Mouse (Mus musculus): ENCODE measurements around the gene Mlh1. TPM values are rescaled to one million over a fixed set of nuclear protein-coding genes. Genes with fewer than 3 reads are reported as not detected.

Gene Mlh1
- total RNA-seq, 2 experiments from 2014 or later, result 49.0 to 49.7 TPM

DNA sequence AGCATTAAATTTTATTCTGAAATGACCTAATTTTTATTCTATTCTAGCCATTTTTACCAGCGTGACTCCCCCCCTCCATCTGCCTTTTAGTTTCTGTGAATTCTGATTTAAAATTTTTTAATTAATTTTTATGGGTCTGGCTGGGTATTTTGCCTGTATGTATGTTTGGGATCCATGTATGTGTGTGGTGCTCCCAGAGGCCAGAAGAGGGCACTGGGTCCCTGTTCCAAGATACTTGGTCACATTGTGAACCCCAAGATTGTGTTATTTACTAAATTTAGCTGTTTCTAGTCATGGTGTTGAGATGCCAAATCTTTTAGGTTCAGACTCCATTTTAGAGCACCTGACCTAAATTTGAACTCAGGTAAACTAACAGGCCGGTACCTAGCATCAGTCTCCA, 14.9 kb upstream of the Mlh1 start:
- no peak for DNase-seq (ENCODE audit: low spot score in 2 of 2)

DNA sequence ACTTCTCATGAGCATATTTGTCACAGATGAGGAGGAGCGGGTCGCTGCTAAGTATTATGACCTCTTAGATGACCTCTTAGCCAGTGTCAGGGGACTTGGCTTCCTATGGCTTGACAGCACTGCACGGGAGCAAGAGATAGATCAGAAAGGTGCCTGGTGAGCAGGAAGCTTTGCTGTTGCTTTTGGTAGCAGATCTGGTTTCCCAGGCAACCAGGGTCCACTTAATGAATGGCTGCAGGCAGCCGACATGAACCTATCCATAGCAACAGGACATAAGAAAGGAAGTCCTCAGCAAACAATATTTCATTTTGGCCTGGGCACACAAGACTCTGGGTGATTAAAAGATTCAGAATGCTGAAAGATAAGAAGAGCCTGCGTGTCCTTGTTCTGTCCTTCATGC, 14.1 kb upstream of the Mlh1 start:
- DNase-seq (ENCODE audit: low spot score in 2 of 2), result no peak

DNA sequence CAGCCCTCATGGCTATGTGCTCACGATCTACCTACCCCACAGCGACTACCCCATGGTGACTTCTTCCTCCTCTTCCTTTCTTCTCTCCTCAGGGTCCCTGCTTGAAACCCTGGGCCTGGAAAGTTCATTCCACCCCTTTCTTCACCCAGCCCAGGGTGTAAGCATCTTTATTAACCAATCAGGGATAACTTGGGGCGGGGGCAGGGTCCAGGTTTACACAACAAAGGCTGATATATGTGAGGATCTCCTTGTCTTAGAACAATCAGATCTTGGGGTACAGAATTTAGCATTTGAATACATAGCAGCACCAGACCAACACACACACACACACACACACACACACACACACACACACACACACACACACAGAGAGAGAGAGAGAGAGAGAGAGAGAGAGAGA, 13.5 kb upstream of the Mlh1 start:
- DNase-seq (ENCODE audit: low spot score in 2 of 2), result no peak

DNA sequence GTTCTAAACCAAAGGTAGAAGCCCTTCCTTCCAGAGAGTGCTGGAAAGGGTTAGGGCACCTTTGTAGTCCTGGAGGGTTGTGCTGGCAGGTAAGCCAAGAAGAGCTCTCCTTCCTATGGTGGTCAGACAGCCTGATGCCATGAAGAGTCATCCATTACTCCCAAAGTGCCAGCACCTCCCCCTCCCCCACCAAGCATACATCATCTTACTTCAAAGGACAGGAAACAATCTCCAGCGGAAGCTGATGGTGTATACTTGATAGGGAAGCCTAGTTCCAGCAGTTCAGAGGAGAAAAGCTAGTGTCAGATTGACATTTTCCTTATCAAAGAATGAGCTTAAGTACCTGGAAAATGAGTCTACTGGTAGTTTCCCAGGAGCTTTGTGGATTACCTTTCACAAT, 3.6 kb upstream of the Mlh1 start:
- DNase-seq (ENCODE audit: low spot score in 2 of 2), result no peak

DNA sequence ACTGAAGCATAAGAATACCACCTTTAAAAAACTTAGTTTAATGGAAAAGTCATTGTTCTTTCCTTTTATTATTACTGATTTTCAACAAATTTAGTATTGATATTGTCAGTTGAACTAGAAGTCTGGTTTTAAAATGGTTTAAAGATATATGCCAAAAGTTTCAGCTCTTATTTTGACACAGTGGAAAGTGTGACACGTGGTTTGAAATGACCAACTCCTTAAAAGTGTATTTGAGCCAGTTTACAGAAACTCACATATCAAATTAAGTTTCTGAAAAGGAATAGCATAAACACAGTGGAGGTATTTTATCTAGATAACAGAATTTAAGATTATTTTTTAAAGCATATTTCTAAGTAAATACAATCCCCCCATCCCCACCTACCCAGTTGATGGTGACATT, 2.4 kb upstream of the Mlh1 start:
- no peak for DNase-seq (ENCODE audit: low spot score in 2 of 2)

DNA sequence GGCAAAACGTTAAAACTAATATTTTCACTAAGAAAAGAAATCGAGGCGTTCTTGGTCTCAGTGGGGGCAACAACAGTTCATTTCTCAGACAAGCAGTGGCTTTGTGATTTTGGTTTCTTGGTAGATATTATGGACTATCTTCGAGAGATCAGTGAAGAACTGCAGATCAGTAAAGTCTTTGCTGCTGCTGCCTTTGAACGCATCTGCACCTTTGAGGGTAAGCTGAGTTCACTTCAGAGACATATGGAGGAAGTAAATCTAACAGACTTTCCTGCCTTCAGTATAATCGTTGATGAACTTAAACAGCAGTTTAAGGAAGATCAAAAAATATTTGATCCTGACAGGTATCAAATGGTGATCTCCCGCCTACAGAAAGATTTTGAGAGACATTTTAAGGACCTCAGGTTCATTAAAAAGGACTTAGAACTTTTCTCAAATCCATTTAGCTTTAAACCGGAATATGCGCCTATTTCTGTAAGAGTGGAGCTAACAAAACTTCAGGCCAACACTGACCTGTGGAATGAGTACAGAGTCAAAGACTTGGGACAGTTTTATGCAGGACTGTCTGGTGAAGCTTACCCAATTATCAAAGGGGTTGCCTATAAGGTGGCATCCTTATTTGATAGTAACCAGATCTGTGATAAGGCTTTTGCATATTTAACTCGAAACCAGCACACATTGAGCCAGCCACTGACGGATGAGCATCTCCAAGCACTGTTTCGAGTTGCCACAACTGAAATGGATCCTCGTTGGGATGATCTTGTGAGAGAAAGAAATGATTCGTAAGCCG, 1.6 kb upstream of the Mlh1 start:
- DNase-seq (ENCODE audit: low spot score in 2 of 2), result no peak

DNA sequence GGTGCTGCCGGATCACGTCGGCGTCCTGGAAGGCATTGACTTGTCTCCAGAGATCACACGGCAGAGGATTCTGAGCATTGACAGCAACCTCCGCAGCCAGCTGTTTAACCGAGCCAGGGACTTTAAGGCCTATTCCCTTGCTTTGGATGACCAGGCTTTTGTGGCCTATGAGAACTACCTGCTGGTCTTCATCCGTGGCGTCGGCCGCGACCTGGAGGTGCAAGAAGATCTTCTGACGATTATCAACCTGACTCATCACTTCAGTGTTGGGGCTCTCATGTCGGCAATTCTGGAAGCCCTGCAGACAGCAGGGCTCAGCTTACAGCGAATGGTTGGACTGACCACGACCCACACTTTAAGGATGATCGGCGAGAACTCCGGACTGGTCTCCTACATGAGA, 765 bp upstream of the Mlh1 start:
- peak in 1 of 2 experiments; percentile 6 for DNase-seq (ENCODE audit: low spot score in 2 of 2)

DNA sequence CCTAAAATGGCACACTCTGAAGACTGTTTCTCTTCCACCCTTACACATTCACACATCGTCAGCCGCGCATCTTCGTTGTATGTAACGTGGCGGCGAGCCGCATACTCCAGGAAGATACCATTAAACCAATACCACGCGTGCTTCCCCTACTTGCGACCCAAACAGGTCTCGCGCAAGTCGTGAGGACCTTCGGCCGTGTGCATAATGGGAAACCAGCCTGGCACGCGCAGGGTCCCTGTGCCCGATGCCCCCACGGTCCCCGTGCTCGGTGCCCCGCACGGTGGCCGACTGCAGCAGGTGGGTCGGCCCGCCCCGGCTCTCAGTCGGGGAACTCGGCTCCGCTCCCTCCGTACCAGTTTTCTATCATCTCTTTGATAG, 546 bp downstream of the Mlh1 start:
- peak in 1 of 2 experiments; percentile 38 for DNase-seq (ENCODE audit: low spot score in 2 of 2)

DNA sequence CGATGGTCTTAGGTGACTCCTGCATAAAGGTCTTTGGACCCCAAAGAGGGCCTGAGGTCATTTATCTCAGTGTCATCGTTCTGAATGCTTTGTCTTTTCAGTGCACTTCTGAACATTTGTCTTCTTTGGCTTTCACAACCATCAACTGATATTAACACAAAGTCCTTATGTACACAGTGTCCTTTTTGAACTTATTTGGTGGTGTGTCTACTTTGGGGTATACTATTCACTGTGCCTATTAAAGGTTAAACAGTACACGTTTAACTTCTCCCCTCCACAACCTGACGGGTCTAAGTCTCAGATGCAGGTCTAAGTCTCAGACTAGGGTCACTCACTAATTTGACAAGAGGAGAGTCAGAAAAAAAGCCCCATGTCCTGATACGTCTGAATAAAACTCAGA, 985 bp downstream of the Mlh1 start:
- DNase-seq (ENCODE audit: low spot score in 2 of 2), result no peak

DNA sequence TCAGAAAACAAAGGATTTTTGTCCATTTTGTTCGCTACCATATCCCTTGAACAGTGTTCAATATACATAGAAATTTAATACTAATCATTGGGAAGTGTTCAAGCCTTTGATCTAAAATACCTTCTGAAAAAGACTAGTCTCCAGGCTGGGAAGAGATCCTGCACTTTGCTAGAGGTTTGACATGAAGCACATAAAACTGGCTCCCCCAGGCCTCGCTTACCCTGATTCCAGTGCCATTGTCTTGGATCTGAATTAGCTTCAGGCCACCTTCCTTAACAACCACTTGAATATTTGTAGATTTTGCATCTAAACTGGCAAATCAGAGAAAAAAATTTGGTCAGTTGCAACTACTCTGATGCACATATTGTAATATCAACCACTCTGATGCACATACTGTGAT, 3.6 kb downstream of the Mlh1 start:
- DNase-seq (ENCODE audit: low spot score in 2 of 2), result no peak

DNA sequence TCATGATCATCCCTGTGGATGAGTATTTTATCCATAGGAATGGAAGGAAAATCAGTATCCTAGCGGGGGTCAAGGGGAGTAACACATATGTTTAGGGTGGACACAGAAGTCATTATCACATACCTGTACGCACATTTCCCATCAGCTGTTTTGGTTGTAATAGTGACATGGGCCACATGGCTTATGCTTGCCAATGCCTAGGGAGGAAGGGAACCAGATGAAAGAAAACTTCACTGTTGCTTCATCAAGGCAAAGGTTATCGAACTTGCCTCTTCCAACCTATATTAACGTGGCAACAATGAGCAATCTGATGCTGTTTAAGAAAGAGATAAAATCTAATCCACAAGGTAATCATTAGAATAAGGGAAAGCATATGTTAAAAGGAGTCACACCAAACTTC, 10.2 kb downstream of the Mlh1 start:
- no peak for DNase-seq (ENCODE audit: low spot score in 2 of 2)

DNA sequence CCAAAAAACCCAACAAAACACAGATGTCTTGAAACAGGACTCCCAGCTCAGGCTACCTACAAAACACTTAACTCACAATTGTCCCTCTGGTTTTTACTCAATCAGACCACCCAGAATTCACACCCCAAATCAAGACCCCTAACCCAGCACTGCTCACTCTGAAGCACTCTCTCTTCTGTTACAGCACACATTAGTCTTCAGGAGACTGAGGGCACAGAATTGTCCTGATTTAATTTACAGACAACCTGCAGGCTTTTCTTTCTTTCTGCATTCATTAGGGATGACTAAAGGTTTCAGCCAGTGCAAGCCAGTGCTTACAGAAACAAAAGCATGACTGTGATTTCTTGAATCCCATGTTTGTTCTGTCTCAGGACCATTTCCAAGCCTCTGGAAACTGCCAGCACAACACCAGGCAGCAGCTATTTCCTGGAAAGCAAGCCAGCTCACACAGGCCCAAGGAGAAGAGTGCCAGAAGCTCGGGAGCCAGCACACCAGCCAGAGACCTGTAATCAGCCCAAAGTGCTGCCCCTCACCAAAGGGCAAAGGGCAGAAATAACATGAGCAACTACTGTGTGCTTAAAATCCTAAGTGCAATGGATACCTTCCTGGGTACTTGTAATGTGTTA, 11.1 kb downstream of the Mlh1 start:
- DNase-seq (ENCODE audit: low spot score in 2 of 2), result no peak

DNA sequence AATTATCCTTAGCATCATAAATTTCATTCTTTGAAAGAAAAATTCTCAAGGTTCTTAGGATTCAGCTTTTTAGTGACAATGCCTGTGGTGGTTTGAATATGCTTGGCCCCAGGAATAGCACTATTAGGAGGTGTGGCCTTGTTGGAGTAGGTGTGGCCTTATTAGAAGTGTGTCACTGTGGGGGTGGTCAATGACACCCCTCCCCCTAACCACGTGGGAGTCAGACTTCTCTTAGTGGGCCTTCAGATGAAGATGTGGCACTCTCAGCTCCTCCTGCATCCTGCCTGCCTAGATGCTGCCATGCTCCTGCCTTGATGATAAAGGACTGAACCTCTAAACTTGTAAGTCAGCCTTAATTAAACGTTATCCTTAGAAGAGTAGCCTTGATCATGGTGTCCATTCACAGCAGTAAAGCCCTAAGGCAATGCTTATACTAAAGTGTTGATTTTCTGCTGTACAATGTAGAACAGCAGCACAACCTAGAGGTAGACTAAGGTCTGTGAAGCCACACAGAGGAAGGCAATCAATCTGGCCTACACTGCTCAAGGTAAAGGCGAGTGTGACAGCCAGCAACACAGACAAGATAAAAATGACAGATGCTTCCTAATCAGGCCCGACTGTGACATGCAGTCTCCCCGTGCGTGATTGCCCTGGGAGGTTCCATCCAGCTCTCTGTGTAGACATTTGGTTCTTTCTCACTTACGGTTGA, 19.3 kb downstream of the Mlh1 start:
- DNase-seq (ENCODE audit: low spot score in 2 of 2), result no peak

DNA sequence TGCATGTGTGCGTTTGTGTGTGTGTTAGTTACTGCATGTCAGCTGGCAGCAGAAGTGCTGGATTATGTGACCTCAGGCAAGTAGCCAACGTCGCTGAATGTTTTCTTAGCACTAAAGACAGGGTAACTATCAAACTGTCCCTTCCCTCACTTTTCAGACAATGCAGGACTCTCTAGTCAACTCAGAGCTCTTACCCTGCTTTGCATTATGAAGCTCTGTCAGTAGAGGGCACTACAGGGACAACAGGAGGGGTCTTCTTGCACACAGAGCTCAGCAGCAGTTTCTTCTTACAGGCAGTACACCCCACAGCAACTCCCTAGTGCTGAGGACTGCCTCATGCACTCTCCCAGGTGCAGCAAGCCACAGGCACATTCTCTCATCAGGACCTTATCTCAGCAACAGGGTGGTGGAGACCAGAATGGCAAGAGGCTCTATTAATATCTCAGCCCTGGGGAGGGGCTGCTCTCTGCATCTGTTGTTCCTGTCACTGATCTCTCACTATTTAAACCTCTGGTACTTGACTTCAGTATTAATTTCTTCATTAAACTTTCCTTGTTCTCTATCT, 23.8 kb downstream of the Mlh1 start:
- DNase-seq (ENCODE audit: low spot score in 2 of 2), result no peak

DNA sequence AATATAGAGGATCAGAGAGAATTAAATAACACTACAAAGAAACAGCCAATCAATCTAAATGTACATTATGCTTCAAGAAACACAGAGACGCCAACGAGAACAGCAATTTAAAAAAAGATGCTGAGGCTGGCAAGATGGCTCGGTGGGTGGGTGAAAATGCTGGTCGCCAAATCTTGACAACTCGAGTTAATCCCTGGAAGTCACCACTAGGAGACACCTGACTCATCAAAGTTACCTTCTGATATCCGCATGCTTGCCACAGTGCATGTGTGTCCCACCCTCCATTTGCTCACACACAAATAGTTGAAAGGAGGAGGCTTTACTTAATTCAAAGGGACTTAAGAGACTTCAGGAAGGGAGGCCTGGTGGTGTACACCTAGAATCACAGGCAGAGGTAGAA, 26.0 kb downstream of the Mlh1 start:
- DNase-seq (ENCODE audit: low spot score in 2 of 2), result no peak

DNA sequence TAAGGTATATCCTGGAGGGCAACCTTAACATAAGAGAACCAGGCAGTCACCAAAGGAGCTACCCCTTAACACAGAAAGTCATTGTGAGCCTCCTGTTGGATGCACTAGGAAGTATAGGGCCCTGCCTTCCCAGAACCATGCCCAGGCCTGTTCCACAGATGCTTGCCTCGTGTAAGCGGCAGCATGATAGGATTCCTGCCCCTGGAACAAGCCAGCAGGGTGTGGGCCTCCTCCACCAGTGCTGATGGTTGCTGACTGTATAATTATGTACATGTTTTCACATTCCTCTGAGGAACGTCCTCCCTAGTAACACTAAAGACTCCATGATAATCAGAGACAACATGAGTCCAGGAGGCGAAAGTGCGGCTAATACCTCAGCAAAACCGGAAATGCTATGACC, 28.2 kb downstream of the Mlh1 start:
- no peak for DNase-seq (ENCODE audit: low spot score in 2 of 2)

DNA sequence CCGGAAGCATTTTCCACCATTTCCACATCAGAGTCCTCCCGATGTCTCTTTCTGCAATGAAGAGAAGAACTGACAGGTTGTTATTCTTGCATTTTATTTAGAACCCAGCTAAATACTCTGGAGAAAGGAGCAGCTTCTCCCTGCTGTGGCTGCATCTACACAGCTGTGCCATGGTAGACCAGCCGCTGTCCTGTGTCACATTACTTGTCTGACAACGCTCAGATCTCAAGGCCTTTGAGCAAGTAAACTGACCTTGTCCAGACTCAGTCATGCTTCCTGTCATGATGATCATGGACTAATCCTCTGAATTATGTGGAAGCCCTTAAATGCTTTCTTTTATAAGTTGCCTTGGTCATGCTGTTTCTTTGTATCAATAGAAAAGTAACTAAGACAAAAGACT, 31.8 kb downstream of the Mlh1 start:
- DNase-seq (ENCODE audit: low spot score in 2 of 2), result no peak

DNA sequence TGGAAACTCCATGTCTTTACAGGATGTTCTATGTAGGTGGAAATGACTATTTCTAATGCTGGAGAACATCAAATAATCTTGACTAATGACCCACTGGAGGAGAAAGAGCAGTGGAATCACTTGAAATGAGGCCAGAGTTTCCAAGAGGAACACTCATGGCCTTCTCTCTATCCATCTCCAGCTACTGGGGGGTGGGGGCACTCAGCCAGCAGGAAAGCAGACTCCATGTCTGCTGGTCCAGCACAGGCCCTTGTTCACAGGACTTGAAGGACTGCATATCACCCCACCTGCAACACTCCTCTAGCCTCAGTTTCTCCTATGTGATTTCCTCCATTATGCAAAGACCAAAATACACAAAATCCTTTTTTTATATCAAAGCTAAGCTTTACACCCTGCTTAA, 33.9 kb downstream of the Mlh1 start:
- no peak for DNase-seq (ENCODE audit: low spot score in 2 of 2)

DNA sequence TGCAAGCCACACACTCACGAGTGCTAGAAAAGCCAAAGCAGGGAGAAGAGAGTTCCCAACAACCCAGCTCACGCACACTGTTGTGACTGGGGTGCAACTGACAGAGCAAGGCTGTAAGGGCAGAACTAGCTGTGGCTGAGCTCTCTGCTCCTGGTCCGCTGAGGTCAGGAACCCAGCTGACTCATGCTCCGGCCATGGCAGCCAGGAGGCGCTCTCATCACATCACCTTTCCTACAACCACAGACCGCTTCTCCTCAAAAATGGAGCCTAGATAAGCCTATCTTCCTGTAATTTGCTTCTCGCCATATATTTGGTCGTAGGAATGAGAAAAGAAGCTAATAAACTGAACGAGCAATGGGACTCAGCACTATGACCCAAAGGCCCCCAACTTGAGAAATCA, 36.9 kb downstream of the Mlh1 start:
- DNase-seq (ENCODE audit: low spot score in 2 of 2), result no peak

DNA sequence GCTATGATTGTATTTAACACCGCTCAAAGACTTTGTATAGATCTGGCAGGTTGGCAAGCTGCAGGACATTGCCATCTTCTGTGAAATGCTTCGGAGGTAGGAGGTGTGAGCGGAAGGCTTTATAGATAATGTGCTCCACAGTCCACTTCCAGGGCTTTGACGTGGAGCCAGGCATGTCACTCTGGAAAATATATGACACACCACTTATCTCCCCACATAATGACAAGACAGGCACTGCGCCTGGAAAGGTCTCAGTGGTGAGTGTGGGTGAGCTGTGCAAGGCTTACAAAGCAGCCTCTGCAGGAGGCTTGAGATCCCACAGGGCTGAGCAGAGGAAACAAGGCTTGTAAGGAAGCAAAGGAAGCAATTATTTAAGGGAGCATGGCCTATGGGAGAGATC, 43.1 kb downstream of the Mlh1 start:
- DNase-seq (ENCODE audit: low spot score in 2 of 2), result no peak

DNA sequence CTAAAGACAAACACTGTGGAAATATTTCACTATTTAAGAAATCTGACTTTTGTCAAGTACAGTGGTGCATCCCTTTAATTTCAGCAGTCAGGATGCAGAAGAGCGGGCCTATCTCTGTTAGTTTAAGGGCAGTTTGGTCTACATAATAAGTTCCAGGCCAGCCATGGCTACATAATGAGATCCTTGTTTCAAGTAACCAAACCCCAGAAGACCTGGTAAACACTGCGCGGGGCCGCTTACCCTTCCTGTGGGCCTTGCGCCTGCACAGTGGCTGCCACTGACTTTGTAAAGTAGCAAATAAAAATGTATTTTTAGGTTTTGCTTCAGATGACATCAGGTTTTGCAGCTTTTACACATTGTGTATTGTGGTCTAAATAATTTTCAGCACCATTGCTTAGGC, 48.2 kb downstream of the Mlh1 start:
- DNase-seq (ENCODE audit: low spot score in 2 of 2), result no peak

DNA sequence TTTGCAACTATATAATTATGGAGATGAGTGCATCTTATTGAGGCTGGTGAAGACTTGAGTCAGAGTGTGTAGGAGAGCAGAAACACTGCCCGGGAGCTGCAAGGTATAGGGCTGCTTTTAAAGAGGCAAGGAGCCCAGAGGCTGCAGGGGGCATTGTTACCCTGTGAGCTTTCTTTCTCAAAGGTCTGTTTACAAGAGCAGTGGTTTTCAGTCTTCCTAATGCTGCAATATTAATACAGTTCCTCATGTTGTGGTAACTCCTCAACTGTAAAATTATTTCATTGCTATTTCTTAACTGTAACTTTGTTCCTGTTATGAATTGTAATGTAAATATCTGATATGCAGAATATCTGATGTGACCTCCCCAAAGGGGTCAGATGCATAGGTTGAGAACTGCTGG, 50.0 kb downstream of the Mlh1 start:
- DNase-seq (ENCODE audit: low spot score in 2 of 2), result no peak
